Mouse (Mus musculus) myocyte (in vitro differentiated cells): ENCODE results near the gene Eci2. TPM values are rescaled to one million over a fixed set of nuclear protein-coding genes. Genes with fewer than 3 reads are reported as not detected.
"Not testable (repeated sequence)": the region's sequence is repeated elsewhere in the genome, so short reads cannot be mapped to it uniquely, and the experiment has no call there.

ENCODE experiments used
- H3K27me3 ChIP-seq: one replicate; pipeline ENCODE4 v1.6.1; 2011; ENCODE audit not compliant: control insufficient read depth, insufficient read depth, insufficient read length
- H3K36me3 ChIP-seq: one replicate; pipeline ENCODE4 v1.6.1; 2011; ENCODE audit not compliant: control insufficient read depth, insufficient read depth
- H3K4me2 ChIP-seq: one replicate; pipeline ENCODE4 v1.6.1; 2011; ENCODE audit warnings: low read depth, control low read depth
- H3K4me3 ChIP-seq: one replicate; pipeline ENCODE4 v1.5.1; 2011; ENCODE audit warnings: mild to moderate bottlenecking, control low read depth, moderate library complexity
- H3K79me2 ChIP-seq: one replicate; pipeline ENCODE4 v1.6.1; 2011; ENCODE audit not compliant: control insufficient read depth, insufficient read depth
- H3ac ChIP-seq: one replicate; pipeline ENCODE4 v1.6.1; 2011; ENCODE audit not compliant: control insufficient read depth, insufficient read length
- CEBPB ChIP-seq: IDR thresholded peaks from 2 replicates; pipeline ENCODE4 v1.6.1; 2011; ENCODE audit warnings: mild to moderate bottlenecking, moderate library complexity; ENCODE audit not compliant: poor library complexity, insufficient read depth, severe bottlenecking
- E2F4 ChIP-seq: IDR thresholded peaks from one replicate; pipeline ENCODE4 v1.6.1; 2011; ENCODE audit warnings: mild to moderate bottlenecking, control low read depth, moderate library complexity; ENCODE audit not compliant: insufficient read depth
- MAX ChIP-seq: IDR thresholded peaks from one replicate; pipeline ENCODE4 v1.6.1; 2011; ENCODE audit warnings: low read depth, mild to moderate bottlenecking, control low read depth
- MYOD1 ChIP-seq, 3 experiments: IDR thresholded peaks; one replicate each; pipeline ENCODE4 v1.6.1; 2011; ENCODE audit warnings: control low read depth in 2 of 3, low read depth in 2 of 3, mild to moderate bottlenecking in 2 of 3, moderate library complexity in 1 of 3; ENCODE audit not compliant: insufficient read length in 2 of 3, control insufficient read depth in 1 of 3
- MYOG ChIP-seq, 3 experiments: IDR thresholded peaks; one replicate each; pipeline ENCODE4 v1.6.1; 2011; ENCODE audit warnings: control low read depth in 2 of 3, low read depth in 2 of 3, mild to moderate bottlenecking in 2 of 3; ENCODE audit not compliant: insufficient read length in 2 of 3, control insufficient read depth in 1 of 3, insufficient read depth in 1 of 3
- POLR2A ChIP-seq: IDR thresholded peaks from one replicate; pipeline ENCODE4 v1.6.1; 2011; ENCODE audit warnings: low read depth, mild to moderate bottlenecking, control low read depth, moderate library complexity; ENCODE audit not compliant: insufficient read length
- POLR2AphosphoS2 ChIP-seq: IDR thresholded peaks from one replicate; pipeline ENCODE4 v1.6.1; 2011; ENCODE audit warnings: low read depth, control low read depth; ENCODE audit not compliant: insufficient read length
- REST ChIP-seq: IDR thresholded peaks from one replicate; pipeline ENCODE4 v1.6.1; 2011; ENCODE audit warnings: mild to moderate bottlenecking, control low read depth, moderate library complexity; ENCODE audit not compliant: insufficient read depth, insufficient read length
- SRF ChIP-seq: IDR thresholded peaks from one replicate; pipeline ENCODE4 v1.6.1; 2011; ENCODE audit warnings: low read depth; ENCODE audit not compliant: control insufficient read depth, insufficient read length
- TCF12 ChIP-seq: IDR thresholded peaks from one replicate; pipeline ENCODE4 v1.6.1; 2011; ENCODE audit warnings: mild to moderate bottlenecking, control low read depth; ENCODE audit not compliant: poor library complexity, insufficient read depth, severe bottlenecking
- TCF3 ChIP-seq: IDR thresholded peaks from one replicate; pipeline ENCODE4 v1.6.1; 2011; ENCODE audit warnings: low read depth, control low read depth; ENCODE audit not compliant: insufficient read length
- USF1 ChIP-seq: IDR thresholded peaks from one replicate; pipeline ENCODE4 v1.6.1; 2011; ENCODE audit warnings: low read depth, mild to moderate bottlenecking, control low read depth, moderate library complexity
- polyA plus RNA-seq: library from polyadenylated mRNA; unstranded; fragments of >200 nt; fragmentation: generic; extraction: Trizol; gene quantifications from one replicate; pipeline ENCODE4 v1.2.1, GENCODE M21; 2012; ENCODE audit warnings: missing spikeins

Eci2 gene
- polyA plus RNA-seq, 1 experiment = 62.9 TPM

- Histone ChIP-seq H3K79me2 (no peaks in the 10 kb centered on the region), H3K27me3 (no peaks in the 10 kb centered on the region), H3K4me3 (no peak overlapping the region), H3K36me3 (no peaks in the 10 kb centered on the region), H3ac (no peak overlapping the region), H3K4me2 (no peak overlapping the region)
- TF ChIP-seq E2F4 (no peak), TCF3 (no peak), SRF (no peak), TCF12 (no peak)
These were observed 62.0 kb downstream of the Eci2 start for GRCm38 (mm10) chr13:34964866-34965265.

GRCm38 (mm10) chr13:34964419-34964818 is 62.5 kb downstream of the Eci2 start:
- no peaks in the 10 kb centered on the region for H3K27me3 ChIP-seq
- no peak overlapping the region for H3K4me3 ChIP-seq
- no peaks in the 10 kb centered on the region for H3K79me2 ChIP-seq
- TF ChIP-seq MYOD1 (IDR thresholded peaks at IDR 0.05; ENCODE audit: control insufficient read depth in 1 of 3, insufficient read length in 2 of 3, low read depth in 2 of 3) (no peak), REST (no peak), USF1 (no peak), E2F4 (no peak), TCF3 (no peak), SRF (no peak), POLR2A (no peak)
- no peaks in the 10 kb centered on the region for H3K36me3 ChIP-seq
- H3ac ChIP-seq = no peak overlapping the region
- no peak overlapping the region for H3K4me2 ChIP-seq

GRCm38 (mm10) chr13:34963511-34964397 is 63.1 kb downstream of the Eci2 start, which contains the start of gene Eci3:
TSS of gene Eci3 (minus strand) at chr13:34963810.
- Histone ChIP-seq H3K4me2 (peak within 1 kb of the TSS; percentile 12), H3K27me3 (no peaks in the 10 kb centered on the region), H3K36me3 (no peaks in the 10 kb centered on the region), H3K79me2 (no peaks in the 10 kb centered on the region), H3K4me3 (no peak within 1 kb of the TSS), H3ac (no peak within 1 kb of the TSS)
- TF ChIP-seq USF1 = no peak
- no peak for TF ChIP-seq REST
- no peak for TF ChIP-seq TCF3
- no peak for TF ChIP-seq E2F4
- TF ChIP-seq CEBPB = no peak

GRCm38 (mm10) chr13:34960996-34961770 is 65.7 kb downstream of the Eci2 start:
- Histone ChIP-seq H3K36me3 (no peaks in the 10 kb centered on the region), H3K4me3 (no peak overlapping the region), H3K4me2 (no peak overlapping the region), H3ac (no peak overlapping the region), H3K27me3 (no peaks in the 10 kb centered on the region), H3K79me2 (no peaks in the 10 kb centered on the region)
- TF ChIP-seq TCF12 (no peak), MAX (no peak), REST (no peak), USF1 (no peak), SRF (no peak), POLR2AphosphoS2 (no peak), POLR2A (no peak), E2F4 (no peak), MYOD1 (IDR thresholded peaks at IDR 0.05; ENCODE audit: control insufficient read depth in 1 of 3, insufficient read length in 2 of 3, low read depth in 2 of 3) (no peak), CEBPB (no peak), MYOG (IDR thresholded peaks at IDR 0.05; ENCODE audit: control insufficient read depth in 1 of 3, insufficient read depth in 1 of 3, insufficient read length in 2 of 3, low read depth in 2 of 3) (no peak)

- not testable (repeated sequence) for H3K36me3 ChIP-seq, H3K4me2 ChIP-seq, H3ac ChIP-seq, H3K79me2 ChIP-seq, H3K4me3 ChIP-seq, H3K27me3 ChIP-seq
These were observed 68.7 kb downstream of the Eci2 start for GRCm38 (mm10) chr13:34958158-34958557.
